Mouse (Mus musculus) midbrain, embryonic 15.5 days (tissue): ENCODE measurements around the gene Hivep1. TPM values are rescaled to one million over a fixed set of nuclear protein-coding genes. Genes with fewer than 3 reads are reported as not detected.

Source experiments
- ATAC-seq: fragments of 200-750 bp; cut with Nextera tagmentation; replicated peaks from 2 replicates; pipeline ENCODE4 v1.8.0; 2017; ENCODE audit warnings: moderate TSS enrichment
- H3K27ac ChIP-seq: fragments of 300-500 bp; sonication (generic); 2 replicates; pipeline ENCODE4 v1.5.1; 2015; ENCODE audit warnings: mild to moderate bottlenecking, inconsistent platforms
- H3K27me3 ChIP-seq: fragments of 300-500 bp; sonication (generic); replicated peaks from 2 replicates; pipeline ENCODE4 v1.6.1; 2015; ENCODE audit warnings: inconsistent platforms
- H3K36me3 ChIP-seq: fragments of 300-500 bp; sonication (generic); replicated peaks from 2 replicates; pipeline ENCODE4 v1.6.1; 2015; ENCODE audit warnings: inconsistent platforms
- H3K4me1 ChIP-seq: fragments of 300-500 bp; sonication (generic); 2 replicates; pipeline ENCODE4 v1.6.1; 2015; ENCODE audit warnings: inconsistent platforms
- H3K4me2 ChIP-seq: fragments of 300-500 bp; sonication (generic); 2 replicates; pipeline ENCODE4 v1.6.1; 2015; ENCODE audit warnings: inconsistent platforms, mild to moderate bottlenecking, moderate library complexity
- H3K4me3 ChIP-seq: fragments of 300-500 bp; sonication (generic); 2 replicates; pipeline ENCODE4 v1.5.1; 2015; ENCODE audit warnings: mild to moderate bottlenecking, inconsistent platforms
- H3K9ac ChIP-seq: fragments of 300-500 bp; sonication (generic); 2 replicates; pipeline ENCODE4 v1.6.1; 2015; ENCODE audit warnings: mild to moderate bottlenecking, inconsistent platforms
- H3K9me3 ChIP-seq: fragments of 300-500 bp; sonication (generic); 2 replicates; pipeline ENCODE4 v1.6.1; 2016; ENCODE audit warnings: inconsistent platforms
- WGBS: fragments of 180-500 bp; shearing (Covaris S2); methylation state at CpG from one replicate; pipeline ENCODE4 v1.1.7; 2015; ENCODE audit warnings: mixed read lengths; 5-methylcytosine and 5-hydroxymethylcytosine counted together
- polyA plus RNA-seq: library from polyadenylated mRNA; unstranded; fragments of >200 nt; fragmentation: Nextera tagmentation; extraction: Ambion mirVana; gene quantifications from 2 replicates; pipeline ENCODE4 v1.2.1, GENCODE M21; 2015

The Hivep1 gene
- 17.3 and 18.2 TPM in 2 replicates for polyA plus RNA-seq

DNA sequence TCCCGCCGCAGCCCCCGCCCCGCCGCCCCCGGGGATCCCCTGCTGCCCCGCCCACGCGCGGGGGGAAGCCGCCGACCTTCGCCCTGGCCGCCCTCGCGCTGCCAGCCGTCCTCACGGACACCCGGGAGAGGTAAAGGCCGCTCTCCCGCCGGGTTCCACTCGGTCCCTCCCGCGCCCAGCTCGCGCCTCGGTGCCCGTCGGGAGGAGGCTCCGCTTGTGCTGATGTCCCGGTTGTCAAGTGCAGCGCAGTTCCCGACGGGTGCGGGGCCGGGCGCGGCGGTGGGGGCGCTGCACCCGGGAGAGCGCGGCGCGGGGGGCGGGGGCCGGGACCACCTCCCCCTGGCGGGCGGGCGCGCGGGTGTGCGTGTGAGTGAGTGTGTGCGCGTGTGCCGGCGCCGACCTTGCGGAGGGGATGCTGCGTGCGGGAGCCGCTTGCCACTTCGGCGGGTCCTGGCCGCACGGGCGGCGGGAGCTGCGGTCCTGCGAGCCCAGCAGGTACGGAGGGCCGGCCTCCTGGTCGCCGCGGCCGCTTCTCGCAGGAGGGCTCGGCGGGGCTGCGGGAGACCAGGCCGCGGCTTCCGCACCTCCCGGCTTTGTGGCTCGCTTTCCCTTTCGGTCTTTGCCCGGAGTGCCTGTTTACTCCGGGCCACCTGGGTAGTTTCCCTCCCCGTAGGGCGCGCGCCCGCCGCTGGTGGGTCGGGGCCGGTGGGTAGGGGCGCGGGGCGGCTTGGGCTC lies at the start of gene Hivep1:
TSS of gene Hivep1 (plus strand) at position 61 of the 735 bp plus-strand sequence.
- H3K27ac ChIP-seq, result peak within 1 kb of the TSS; percentile 96
- peak within 1 kb of the TSS; percentile 95 for H3K4me3 ChIP-seq
- no peaks in the 10 kb centered on the region for H3K27me3 ChIP-seq
- peaks cover 46% of the 10 kb centered on the region for H3K4me1 ChIP-seq
- H3K36me3 ChIP-seq, result no peaks in the 10 kb centered on the region; the same call in 1 of the 2 replicates
- WGBS, result under 1% methylated on average over 77 of the region's 100 CpGs
- H3K4me2 ChIP-seq, result peak within 1 kb of the TSS; percentile 89
- peak; percentile 77 for ATAC-seq
- peak within 1 kb of the TSS; percentile 98 for H3K9ac ChIP-seq
- no peaks in the 10 kb centered on the region for H3K9me3 ChIP-seq

DNA sequence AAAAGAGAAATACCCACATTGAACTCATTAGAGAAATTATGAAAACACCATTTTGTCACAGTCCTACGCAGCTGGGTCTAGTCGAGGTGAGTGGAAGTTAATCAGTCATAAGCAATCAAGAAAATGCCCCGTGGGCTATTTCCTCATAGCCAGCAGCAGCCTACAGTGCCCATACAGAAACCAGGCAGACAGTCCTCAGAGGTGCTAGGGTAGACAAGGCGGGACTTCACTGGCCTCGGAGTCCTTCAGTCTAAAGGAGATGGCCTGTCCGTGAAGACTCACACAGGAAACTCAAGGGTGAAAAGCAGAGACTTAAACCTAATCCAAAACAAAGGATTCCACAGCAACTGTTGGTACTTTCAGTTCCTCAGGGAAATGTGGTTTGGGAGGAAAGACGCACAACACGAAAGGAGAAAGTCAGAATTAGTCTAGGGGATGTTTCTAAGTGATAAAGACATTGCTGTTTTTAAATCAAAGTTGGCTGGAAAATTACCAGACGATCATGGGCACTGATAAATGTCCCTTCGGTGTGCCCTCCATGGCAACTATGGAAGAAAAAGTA lies 36.3 kb upstream of the Hivep1 start:
- Histone ChIP-seq H3K9ac (no peak overlapping the region), H3K27ac (no peak overlapping the region), H3K36me3 (no peaks in the 10 kb centered on the region), H3K4me2 (no peak overlapping the region), H3K4me3 (no peak overlapping the region), H3K9me3 (no peaks in the 10 kb centered on the region), H3K4me1 (no peaks in the 10 kb centered on the region), H3K27me3 (no peaks in the 10 kb centered on the region)
- no peak for ATAC-seq
- WGBS, result 78% methylated on average over 10 of the region's 10 CpGs

DNA sequence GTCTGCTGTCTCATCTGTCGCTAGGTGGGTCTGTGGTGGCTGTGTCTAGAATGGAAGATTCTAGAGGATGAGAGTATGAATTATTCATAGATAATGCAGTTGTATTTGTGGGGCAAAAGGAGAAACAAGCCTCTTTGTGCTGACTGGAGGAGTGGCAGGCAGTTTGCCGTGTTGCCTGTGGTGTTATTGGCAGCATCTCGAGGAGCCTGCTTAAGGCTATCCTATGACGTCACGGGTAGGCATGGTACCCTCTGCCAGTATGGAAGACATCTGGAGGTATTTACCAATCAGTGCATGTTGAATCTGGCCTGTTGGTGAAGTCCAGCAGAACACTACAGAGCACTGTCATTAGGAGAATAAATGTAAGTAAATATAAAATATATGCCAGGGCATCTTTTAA lies 35.6 kb upstream of the Hivep1 start:
- H3K27me3 ChIP-seq, result no peaks in the 10 kb centered on the region
- no peak overlapping the region for H3K27ac ChIP-seq
- H3K4me2 ChIP-seq, result no peak overlapping the region
- no peak overlapping the region for H3K9ac ChIP-seq
- WGBS, result 75% methylated on average over 5 of the region's 5 CpGs
- ATAC-seq, result no peak
- H3K9me3 ChIP-seq, result no peaks in the 10 kb centered on the region
- no peaks in the 10 kb centered on the region for H3K36me3 ChIP-seq
- no peak overlapping the region for H3K4me3 ChIP-seq
- H3K4me1 ChIP-seq, result no peaks in the 10 kb centered on the region

DNA sequence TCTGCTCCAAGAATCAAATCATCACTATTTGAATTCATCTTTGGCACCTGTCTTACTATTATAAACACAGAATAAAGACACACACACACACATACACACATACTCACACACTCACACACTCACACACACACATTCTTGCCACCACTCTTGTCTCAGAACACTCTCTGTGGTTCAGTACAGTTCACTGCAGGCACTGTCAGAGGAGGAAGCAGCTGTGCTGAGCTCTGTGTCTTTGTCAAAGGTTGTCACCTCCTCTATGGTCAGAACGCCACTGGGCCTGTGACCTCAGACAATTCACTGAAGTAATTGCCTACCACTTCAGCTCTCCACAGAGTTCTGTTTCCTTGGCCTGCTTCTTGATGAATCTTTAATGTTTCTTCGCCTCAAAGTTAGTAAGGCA lies 33.5 kb upstream of the Hivep1 start:
- no peak for ATAC-seq
- Histone ChIP-seq H3K27me3 (no peaks in the 10 kb centered on the region), H3K4me1 (no peaks in the 10 kb centered on the region), H3K9ac (no peak overlapping the region), H3K27ac (no peak overlapping the region), H3K36me3 (no peaks in the 10 kb centered on the region), H3K4me3 (no peak overlapping the region), H3K9me3 (no peaks in the 10 kb centered on the region), H3K4me2 (no peak overlapping the region)
- WGBS, result 68% methylated on average over 2 of the region's 2 CpGs

DNA sequence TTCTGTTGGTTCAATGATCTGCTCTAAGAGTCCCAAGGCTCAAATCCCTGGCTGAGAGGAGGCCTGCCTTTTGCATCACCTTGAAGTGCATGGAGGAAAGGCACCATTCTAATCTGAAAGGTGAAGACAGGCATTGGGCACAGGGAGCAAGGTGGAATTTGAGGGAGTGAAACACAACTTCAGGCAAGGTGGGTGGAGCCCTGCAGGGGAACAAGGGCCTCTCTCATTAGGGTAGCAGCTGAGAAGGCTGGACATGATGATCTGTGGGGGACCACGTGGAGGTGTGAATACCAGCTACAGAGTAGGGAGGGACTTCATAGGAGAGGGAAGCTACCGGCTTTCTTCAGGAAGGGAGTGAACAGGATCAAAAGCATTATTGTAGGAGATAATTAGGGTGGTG lies 10.6 kb upstream of the Hivep1 start:
- Histone ChIP-seq H3K27me3 (no peaks in the 10 kb centered on the region), H3K9me3 (no peaks in the 10 kb centered on the region), H3K4me2 (no peak overlapping the region), H3K4me1 (no peaks in the 10 kb centered on the region), H3K27ac (no peak overlapping the region), H3K4me3 (no peak overlapping the region), H3K36me3 (no peaks in the 10 kb centered on the region), H3K9ac (no peak overlapping the region)
- 16% methylated on average over 2 of the region's 2 CpGs for WGBS
- no peak for ATAC-seq

DNA sequence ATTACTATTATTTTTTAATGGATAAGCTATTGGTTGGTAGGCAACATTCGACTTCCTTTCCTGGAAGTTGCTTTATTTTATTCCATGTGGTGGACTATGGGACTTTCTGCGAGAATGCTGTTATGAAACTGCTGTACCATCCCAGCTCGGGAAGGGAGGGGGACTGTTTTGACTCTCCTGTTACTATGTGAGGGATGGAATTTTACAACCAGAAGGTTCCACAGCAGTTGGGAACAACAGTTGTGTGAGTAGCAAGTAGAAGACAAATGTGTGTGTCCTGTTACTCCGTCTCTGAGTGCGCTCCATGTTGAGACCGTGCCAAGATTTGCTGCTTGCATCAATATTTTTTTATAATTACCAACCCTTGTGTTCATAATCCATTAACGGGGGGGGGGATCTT lies 8.4 kb upstream of the Hivep1 start:
- no peaks in the 10 kb centered on the region for H3K36me3 ChIP-seq
- no peak overlapping the region for H3K4me2 ChIP-seq
- no peak overlapping the region for H3K4me3 ChIP-seq
- H3K27me3 ChIP-seq, result no peaks in the 10 kb centered on the region
- no peak overlapping the region for H3K9ac ChIP-seq
- WGBS, result 93% methylated on average over 7 of the region's 7 CpGs
- ATAC-seq, result no peak
- H3K4me1 ChIP-seq, result peaks cover 1% of the 10 kb centered on the region; the same call in 1 of the 2 replicates
- H3K27ac ChIP-seq, result no peak overlapping the region
- no peaks in the 10 kb centered on the region for H3K9me3 ChIP-seq

DNA sequence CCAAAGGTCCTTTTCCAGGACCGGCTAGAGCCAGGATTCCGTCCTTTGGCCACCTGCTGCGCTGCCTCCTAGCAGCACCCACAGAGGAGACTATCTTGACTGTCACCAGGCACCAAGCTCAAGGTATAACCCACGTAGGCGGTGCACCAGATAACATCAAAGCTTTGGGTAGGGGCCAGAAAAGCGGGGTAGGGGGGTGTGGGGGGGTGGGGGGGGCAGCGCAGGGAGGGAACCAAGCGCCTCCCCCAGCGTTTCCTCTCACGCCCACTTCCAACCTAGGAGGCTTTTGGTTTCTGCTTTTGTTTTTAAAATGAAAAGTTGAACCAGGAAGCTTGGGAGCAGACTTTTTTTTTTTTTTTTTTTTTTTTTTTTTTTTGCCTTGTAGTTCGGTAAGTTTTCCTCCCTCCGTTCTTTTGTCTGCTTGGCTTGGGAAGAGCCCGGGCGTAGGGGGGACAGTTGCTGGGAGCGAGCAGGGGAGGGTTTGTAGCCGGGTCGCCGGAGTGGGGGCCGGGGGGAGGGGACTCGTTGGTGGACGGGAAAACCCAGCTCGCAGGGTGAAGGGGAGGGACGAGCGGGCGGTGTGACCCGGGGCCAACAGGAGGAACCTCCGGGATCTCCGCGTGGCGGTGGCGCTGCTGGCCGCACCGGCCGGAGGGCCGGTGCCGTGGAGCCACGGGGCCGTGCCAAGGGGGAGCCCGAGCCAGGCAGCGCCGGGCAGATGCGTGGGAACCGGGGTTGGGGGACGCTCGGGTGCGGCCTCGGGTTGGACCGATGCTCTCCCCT lies 2.6 kb upstream of the Hivep1 start:
- Histone ChIP-seq H3K36me3 (no peaks in the 10 kb centered on the region), H3K4me1 (peaks cover 31% of the 10 kb centered on the region), H3K9ac (peak overlapping the region; percentile 66), H3K27me3 (no peaks in the 10 kb centered on the region), H3K4me2 (peak overlapping the region; percentile 89), H3K27ac (peak overlapping the region; percentile 64), H3K4me3 (peak overlapping the region; percentile 53), H3K9me3 (no peaks in the 10 kb centered on the region)
- no peak for ATAC-seq
- WGBS, result under 1% methylated on average over 48 of the region's 48 CpGs

- Histone ChIP-seq H3K9me3 (no peaks in the 10 kb centered on the region), H3K9ac (peak overlapping the region; percentile 66)
- 3% methylated on average over 8 of the region's 8 CpGs for WGBS
Measured at GRCm38 (mm10) chr13:42049774-42050125, 2.1 kb upstream of the Hivep1 start.

DNA sequence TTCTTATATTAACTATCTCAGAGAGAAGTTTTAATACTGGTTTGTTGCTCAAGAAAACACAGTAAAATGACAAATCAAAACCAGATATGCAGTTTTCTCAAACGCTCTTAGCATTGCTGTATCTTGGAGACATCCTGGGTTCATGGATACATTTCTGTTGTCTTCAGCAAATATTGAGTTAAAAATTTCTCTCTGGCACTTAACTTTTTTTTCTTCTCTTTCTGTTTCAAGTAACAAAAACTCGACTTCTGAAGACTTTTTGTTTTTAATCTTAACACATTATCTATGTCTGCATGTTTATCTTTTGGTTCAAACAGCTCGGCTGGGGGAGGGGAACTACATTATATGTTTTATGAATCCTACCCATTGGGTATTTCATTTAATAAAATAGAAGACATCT lies 1.7 kb upstream of the Hivep1 start:
- no peak overlapping the region for H3K9ac ChIP-seq
- peaks cover 41% of the 10 kb centered on the region for H3K4me1 ChIP-seq
- peak overlapping the region; percentile 89 for H3K4me2 ChIP-seq
- no peak overlapping the region for H3K27ac ChIP-seq
- no peak for ATAC-seq
- no peaks in the 10 kb centered on the region for H3K27me3 ChIP-seq
- peak overlapping the region; percentile 95; the same call in 1 of the 2 replicates for H3K4me3 ChIP-seq
- 11% methylated on average over 3 of the region's 3 CpGs for WGBS
- no peaks in the 10 kb centered on the region for H3K9me3 ChIP-seq
- H3K36me3 ChIP-seq, result no peaks in the 10 kb centered on the region

More at GRCm38 (mm10) chr13:42049774-42050125, 2.1 kb upstream of the Hivep1 start:
- peak overlapping the region; percentile 53 for H3K4me3 ChIP-seq
- no peaks in the 10 kb centered on the region for H3K36me3 ChIP-seq
- H3K27me3 ChIP-seq, result no peaks in the 10 kb centered on the region
- H3K4me2 ChIP-seq, result peak overlapping the region; percentile 89
- H3K4me1 ChIP-seq, result peaks cover 37% of the 10 kb centered on the region
- H3K27ac ChIP-seq, result peak overlapping the region; percentile 64
- no peak for ATAC-seq

- Histone ChIP-seq H3K27ac (peak overlapping the region; percentile 96), H3K4me2 (peak overlapping the region; percentile 89), H3K4me1 (peaks cover 46% of the 10 kb centered on the region), H3K9ac (peak overlapping the region; percentile 30; the same call in 1 of the 2 replicates), H3K27me3 (no peaks in the 10 kb centered on the region), H3K9me3 (no peaks in the 10 kb centered on the region), H3K4me3 (peak overlapping the region; percentile 95), H3K36me3 (no peaks in the 10 kb centered on the region)
- ATAC-seq, result no peak
- 1% methylated on average over 10 of the region's 10 CpGs for WGBS
Measured at GRCm38 (mm10) chr13:42050880-42051201, 980 bp upstream of the Hivep1 start.

GRCm38 (mm10) chr13:42051202-42051906 lies 467 bp upstream of the Hivep1 start:
- no peaks in the 10 kb centered on the region for H3K27me3 ChIP-seq
- no peaks in the 10 kb centered on the region for H3K9me3 ChIP-seq
- H3K27ac ChIP-seq, result peak overlapping the region; percentile 96
- H3K9ac ChIP-seq, result peak overlapping the region; percentile 98
- under 1% methylated on average over 43 of the region's 51 CpGs for WGBS
- no peaks in the 10 kb centered on the region; the same call in 1 of the 2 replicates for H3K36me3 ChIP-seq
- H3K4me2 ChIP-seq, result peak overlapping the region; percentile 89
- peak; percentile 73 for ATAC-seq
- peaks cover 46% of the 10 kb centered on the region for H3K4me1 ChIP-seq
- H3K4me3 ChIP-seq, result peak overlapping the region; percentile 95
